Mouse (Mus musculus) CH12.LX (cell line): Measurements from ENCODE around the gene Blzf1. TPM values are rescaled to one million over a fixed set of nuclear protein-coding genes. Genes with fewer than 3 reads are reported as not detected.
A peak's percentile ranks its signal among the peaks of the same experiment; 100 is the strongest.

Source experiments
- DNase-seq: peaks from one replicate; pipeline ENCODE4 v3.0.0-alpha.2; 2013; ENCODE audit errors: extremely low read depth
- H3K27ac ChIP-seq: 2 replicates; pipeline ENCODE4 v1.5.1; 2012; ENCODE audit warnings: low read depth, mild to moderate bottlenecking, control low read depth, moderate library complexity; ENCODE audit not compliant: insufficient read depth
- H3K27me3 ChIP-seq: replicated peaks from 2 replicates; pipeline ENCODE3; 2012; ENCODE audit warnings: inconsistent platforms
- H3K36me3 ChIP-seq, 2 experiments: replicated peaks in 1 of 2; 2 replicates each; pipeline versions ENCODE3 to v1.6.1; 2012; ENCODE audit warnings: inconsistent platforms in 1 of 2, low read length in 1 of 2, mild to moderate bottlenecking in 1 of 2, mixed read lengths in 1 of 2, moderate library complexity in 1 of 2; ENCODE audit not compliant: control insufficient read depth in 1 of 2, insufficient read depth in 1 of 2
- H3K4me1 ChIP-seq, 2 experiments: 2 replicates each; pipeline ENCODE4 v1.6.1; 2012; ENCODE audit warnings: inconsistent platforms in 1 of 2, moderate library complexity in 1 of 2; ENCODE audit not compliant: insufficient read depth in 2 of 2, control insufficient read depth in 1 of 2
- H3K4me2 ChIP-seq: 2 replicates; pipeline ENCODE4 v1.6.1; 2012; ENCODE audit warnings: low read depth, mild to moderate bottlenecking, control low read depth; ENCODE audit not compliant: poor library complexity, insufficient read depth, severe bottlenecking
- H3K4me3 ChIP-seq, 3 experiments: fragments of 150-350 bp in 1 of 3; sonication (generic) in 1 of 3; replicated peaks in 1 of 3; 2 replicates each; pipeline versions ENCODE3 to v1.5.1; 2011 to 2012; ENCODE audit warnings: low read depth in 2 of 3, low read length in 2 of 3, mild to moderate bottlenecking in 2 of 3, moderate library complexity in 2 of 3, control low read depth in 1 of 3, improper control_type of control experiment in 1 of 3, inconsistent platforms in 1 of 3, mixed read lengths in 1 of 3; ENCODE audit not compliant: poor library complexity in 1 of 3
- H3K79me2 ChIP-seq: replicated peaks from 2 replicates; pipeline ENCODE4 v1.6.1; 2012; ENCODE audit warnings: mild to moderate bottlenecking, moderate library complexity; ENCODE audit not compliant: control insufficient read depth, poor library complexity, insufficient read depth, severe bottlenecking; ENCODE audit errors: extremely low read depth
- H3K9ac ChIP-seq: 2 replicates; pipeline ENCODE4 v1.6.1; 2012; ENCODE audit warnings: low read depth, mild to moderate bottlenecking, control low read depth, moderate library complexity; ENCODE audit not compliant: insufficient read depth
- H3K9me3 ChIP-seq: replicated peaks from 2 replicates; pipeline ENCODE3; 2012; ENCODE audit warnings: low read length, inconsistent platforms, mixed read lengths
- BHLHE40 ChIP-seq: IDR thresholded peaks from 2 replicates; pipeline ENCODE4 v1.6.1; 2011; ENCODE audit warnings: mild to moderate bottlenecking, low read depth, low read length, improper control_type of control experiment
- CHD2 ChIP-seq: IDR thresholded peaks from 2 replicates; pipeline ENCODE4 v1.6.1; 2011; ENCODE audit warnings: low read length, improper control_type of control experiment
- CTCF ChIP-seq, 2 experiments: IDR thresholded peaks in 1 of 2; conservative IDR thresholded peaks in 1 of 2; 2 replicates each; pipeline ENCODE4 v1.5.1; 2011 to 2012; ENCODE audit warnings: low read depth in 2 of 2, low read length in 2 of 2, improper control_type of control experiment in 1 of 2, inconsistent platforms in 1 of 2, mild to moderate bottlenecking in 1 of 2, moderate library complexity in 1 of 2
- E2F4 ChIP-seq: IDR thresholded peaks from 2 replicates; pipeline ENCODE4 v1.6.1; 2011; ENCODE audit warnings: low read depth, low read length, improper control_type of control experiment; ENCODE audit not compliant: insufficient replicate concordance
- ETS1 ChIP-seq: conservative IDR thresholded peaks from 2 replicates; pipeline ENCODE4 v1.6.1; 2012; ENCODE audit warnings: low read depth, mild to moderate bottlenecking, inconsistent platforms, low read length, improper control_type of control experiment, moderate library complexity
- HCFC1 ChIP-seq: IDR thresholded peaks from 2 replicates; pipeline ENCODE4 v1.6.1; 2012; ENCODE audit warnings: low read depth, mild to moderate bottlenecking, inconsistent platforms, low read length, improper control_type of control experiment
- IRF4 ChIP-seq: IDR thresholded peaks from 2 replicates; pipeline ENCODE4 v1.6.1; 2014; ENCODE audit warnings: low read depth, mild to moderate bottlenecking, inconsistent platforms, low read length, improper control_type of control experiment
- JUN ChIP-seq: IDR thresholded peaks from 2 replicates; pipeline ENCODE4 v1.6.1; 2011; ENCODE audit warnings: low read depth, mild to moderate bottlenecking, low read length, improper control_type of control experiment, moderate library complexity; ENCODE audit not compliant: insufficient read depth
- JUND ChIP-seq: conservative IDR thresholded peaks from 2 replicates; pipeline ENCODE4 v1.6.1; 2011; ENCODE audit warnings: low read depth, low read length, improper control_type of control experiment
- KAT2A ChIP-seq: IDR thresholded peaks from 2 replicates; pipeline ENCODE4 v1.6.1; 2012; ENCODE audit warnings: low read length, improper control_type of control experiment, inconsistent platforms; ENCODE audit not compliant: insufficient replicate concordance
- MAFK ChIP-seq: IDR thresholded peaks from 2 replicates; pipeline ENCODE4 v1.6.1; 2011; ENCODE audit warnings: low read length, improper control_type of control experiment; ENCODE audit not compliant: insufficient replicate concordance
- MAZ ChIP-seq: IDR thresholded peaks from 2 replicates; pipeline ENCODE4 v1.6.1; 2012; ENCODE audit warnings: low read depth, mild to moderate bottlenecking, inconsistent platforms, low read length, improper control_type of control experiment, moderate library complexity
- MEF2A ChIP-seq: IDR thresholded peaks from 2 replicates; pipeline ENCODE4 v1.6.1; 2014; ENCODE audit warnings: low read depth, mild to moderate bottlenecking, inconsistent platforms, low read length, improper control_type of control experiment, borderline replicate concordance
- MXI1 ChIP-seq: IDR thresholded peaks from 2 replicates; pipeline ENCODE4 v1.6.1; 2011; ENCODE audit warnings: mild to moderate bottlenecking, low read depth, low read length, improper control_type of control experiment
- NRF1 ChIP-seq: IDR thresholded peaks from 2 replicates; pipeline ENCODE4 v1.6.1; 2014; ENCODE audit warnings: low read depth, mild to moderate bottlenecking, inconsistent platforms, low read length, improper control_type of control experiment, moderate library complexity
- POLR2AphosphoS2 ChIP-seq: IDR thresholded peaks from 2 replicates; pipeline ENCODE4 v1.6.1; 2011; ENCODE audit warnings: low read depth, low read length, improper control_type of control experiment
- RAD21 ChIP-seq: IDR thresholded peaks from 2 replicates; pipeline ENCODE4 v1.6.1; 2011; ENCODE audit warnings: low read depth, mild to moderate bottlenecking, low read length, improper control_type of control experiment, moderate library complexity
- RCOR1 ChIP-seq: conservative IDR thresholded peaks from 2 replicates; pipeline ENCODE4 v1.6.1; 2012; ENCODE audit warnings: low read depth, mild to moderate bottlenecking, inconsistent platforms, low read length, improper control_type of control experiment
- SIN3A ChIP-seq: IDR thresholded peaks from 2 replicates; pipeline ENCODE4 v1.6.1; 2012; ENCODE audit warnings: low read length, improper control_type of control experiment, inconsistent platforms
- SMC3 ChIP-seq: IDR thresholded peaks from 2 replicates; pipeline ENCODE4 v1.6.1; 2011; ENCODE audit warnings: low read depth, low read length, improper control_type of control experiment
- TBP ChIP-seq: conservative IDR thresholded peaks from 2 replicates; pipeline ENCODE4 v1.6.1; 2011; ENCODE audit warnings: low read depth, low read length, improper control_type of control experiment
- TCF12 ChIP-seq: IDR thresholded peaks from 2 replicates; pipeline ENCODE4 v1.6.1; 2014; ENCODE audit warnings: low read depth, mild to moderate bottlenecking, inconsistent platforms, low read length, improper control_type of control experiment
- UBTF ChIP-seq: IDR thresholded peaks from 2 replicates; pipeline ENCODE4 v1.6.1; 2012; ENCODE audit warnings: low read depth, mild to moderate bottlenecking, inconsistent platforms, low read length, improper control_type of control experiment, moderate library complexity
- ZKSCAN1 ChIP-seq: IDR thresholded peaks from 2 replicates; pipeline ENCODE4 v1.6.1; 2012; ENCODE audit warnings: low read depth, inconsistent platforms, low read length, improper control_type of control experiment, borderline replicate concordance
- ZMIZ1 ChIP-seq: IDR thresholded peaks from 2 replicates; pipeline ENCODE4 v1.6.1; 2012; ENCODE audit warnings: low read depth, mild to moderate bottlenecking, inconsistent platforms, low read length, improper control_type of control experiment
- dilution Hi-C: fragments of 300-500 bp; cut with MboI; formaldehyde crosslinking; loops from 2 replicates; pipeline ENCODE4 v1.14.3; 2020; ENCODE audit warnings: low sequenced_read_pairs; ENCODE audit not compliant: extremely low pct_unique_long_range_greater_than_20kb, extremely low pct_ligation_motif_present
- in situ Hi-C: fragments of 300-500 bp; cut with MboI; formaldehyde crosslinking; loops from 3 replicates; pipeline ENCODE4 v1.14.3; 2019; ENCODE audit warnings: low sequenced_read_pairs, low pct_ligation_motif_present, low pct_unique_long_range_greater_than_20kb, mixed read lengths
- polyA plus RNA-seq: library from polyadenylated mRNA; unstranded; fragments of >175 nt; gene quantifications from 2 replicates; pipeline ENCODE4 v1.2.1, GENCODE M21; 2012; ENCODE audit warnings: low read depth; ENCODE audit not compliant: insufficient read length
- total RNA-seq, 2 experiments: library from RNA; depleted of rRNA; stranded (reverse); fragments of 300-350 nt in 1 of 2; fragments of >200 nt in 1 of 2; gene quantifications; 2 replicates each; pipeline ENCODE4 v1.2.3; 2012 to 2014

Gene Blzf1
- total and polyA plus RNA-seq, 3 experiments, result 13.7 to 22.2 (median 18.8) TPM

DNA sequence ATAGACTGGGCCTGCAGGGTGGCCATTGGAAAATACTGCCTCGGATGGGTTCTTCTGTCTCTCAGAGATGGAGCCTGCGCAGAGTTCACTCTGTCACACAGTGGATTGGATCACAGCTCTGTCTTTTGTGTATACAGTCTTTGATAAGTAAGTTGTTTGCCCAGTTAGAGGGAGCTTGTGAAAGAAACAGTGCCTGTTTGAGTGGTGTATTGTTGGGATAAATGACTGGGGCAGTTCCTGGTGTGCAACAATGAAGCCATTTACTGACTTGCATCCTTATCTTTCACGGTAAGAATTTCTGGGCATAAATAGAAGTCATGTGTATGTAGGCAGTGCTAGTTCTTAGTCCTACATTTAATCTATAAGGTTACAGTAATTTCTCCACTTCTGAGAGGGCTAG, 46.2 kb upstream of the Blzf1 start:
- dilution Hi-C loops, result no loop called here

GRCm38 (mm10) chr1:164342161-164342560, 34.9 kb upstream of the Blzf1 start:
- no peak overlapping the region for H3K4me2 ChIP-seq
- no peak overlapping the region for H3K9ac ChIP-seq
- TF ChIP-seq RAD21 (peak; percentile 44), MAFK (no peak), SMC3 (peak; percentile 40), ZKSCAN1 (no peak), CTCF (conservative IDR thresholded peaks at IDR 0.05 in 1 of 2, IDR thresholded peaks at IDR 0.05 in 1 of 2; ENCODE audit: low read depth in 2 of 2, low read length in 2 of 2) (peak; percentile 58 to 65)
- H3K36me3 ChIP-seq, result peaks cover 0 to 31% of the 10 kb centered on the region in 2 experiments
- in situ Hi-C loops, result no loop called here
- no peak overlapping the region for H3K4me3 ChIP-seq
- dilution Hi-C loops, result no loop called here
- H3K27me3 ChIP-seq, result no peaks in the 10 kb centered on the region
- peak; percentile 22 for DNase-seq
- H3K27ac ChIP-seq, result no peak overlapping the region
- H3K79me2 ChIP-seq, result no peaks in the 10 kb centered on the region
- H3K4me1 ChIP-seq, result no peaks in the 10 kb centered on the region
- H3K9me3 ChIP-seq, result no peaks in the 10 kb centered on the region

More for the DNA sequence above, 46.2 kb upstream of the Blzf1 start:
- Histone ChIP-seq H3K4me2 (no peak overlapping the region), H3K4me3 (no peak overlapping the region), H3K27me3 (no peaks in the 10 kb centered on the region), H3K36me3 (peaks cover 5 to 19% of the 10 kb centered on the region in 2 experiments), H3K4me1 (peaks cover 0 to 5% of the 10 kb centered on the region in 2 experiments; a peak in 1 of 4 replicates), H3K9me3 (no peaks in the 10 kb centered on the region)
- in situ Hi-C loops, result loop anchor here (25.0 kb wide), 1 partner anchor 534 kb away; no protein-coding TSS in a partner anchor
- DNase-seq, result no peak
- TF ChIP-seq ETS1 (no peak), TCF12 (no peak), SIN3A (no peak), CHD2 (no peak), MAZ (no peak), KAT2A (no peak), NRF1 (no peak), SMC3 (no peak), RCOR1 (no peak)
- TF ChIP-seq, all 38 proteins: peak for 0
- no peak overlapping the region for H3K27ac ChIP-seq
- no peaks in the 10 kb centered on the region; the same call in 1 of the 2 replicates for H3K79me2 ChIP-seq
- H3K9ac ChIP-seq, result no peak overlapping the region

DNA sequence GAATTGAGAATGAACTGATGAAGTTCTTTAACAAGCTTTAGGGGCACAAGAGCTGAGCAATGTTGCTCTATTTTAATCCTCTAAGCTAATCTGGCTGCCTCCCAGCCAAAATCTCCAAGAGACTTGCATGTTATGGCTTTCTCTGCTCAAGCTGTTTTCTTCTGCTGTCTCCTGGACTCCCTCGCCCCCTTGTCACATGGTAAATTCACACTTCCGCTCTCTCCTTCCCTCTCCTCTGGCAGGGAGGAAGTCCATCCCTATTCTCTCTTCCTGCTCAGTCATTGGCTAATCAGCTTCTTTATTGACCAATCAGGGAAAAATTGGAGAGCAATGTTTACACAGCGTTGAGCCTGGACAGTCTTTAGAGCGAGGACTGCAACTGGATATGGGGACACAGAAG, 28.6 kb upstream of the Blzf1 start:
- H3K4me3 ChIP-seq, result no peak overlapping the region
- H3K27me3 ChIP-seq, result no peaks in the 10 kb centered on the region
- no peaks in the 10 kb centered on the region for H3K79me2 ChIP-seq
- dilution Hi-C loops (no loop called here), in situ Hi-C loops (no loop called here)
- H3K9me3 ChIP-seq, result peaks cover 4% of the 10 kb centered on the region
- H3K27ac ChIP-seq, result no peak overlapping the region
- no peak overlapping the region for H3K9ac ChIP-seq
- H3K36me3 ChIP-seq, result peaks cover 8 to 27% of the 10 kb centered on the region in 2 experiments
- no peak for DNase-seq
- no peak overlapping the region for H3K4me2 ChIP-seq
- TF ChIP-seq BHLHE40 (no peak), JUN (no peak), RCOR1 (no peak), MXI1 (no peak), POLR2AphosphoS2 (no peak), ZMIZ1 (no peak), RAD21 (no peak), UBTF (no peak), ETS1 (no peak), IRF4 (no peak), MEF2A (no peak), E2F4 (no peak), KAT2A (no peak), NRF1 (no peak), JUND (no peak), MAZ (no peak), HCFC1 (no peak), TBP (no peak), TCF12 (no peak)
- peaks cover under 1 to 22% of the 10 kb centered on the region in 2 experiments for H3K4me1 ChIP-seq
